Mouse (Mus musculus) ovary, adult 2 months (tissue): ENCODE results near the gene Irs4. TPM values are rescaled to one million over a fixed set of nuclear protein-coding genes. Genes with fewer than 3 reads are reported as not detected.

ENCODE experiments used
- polyA plus RNA-seq: library from polyadenylated mRNA; depleted of rRNA; stranded (reverse); fragments of >200 nt; gene quantifications from 2 replicates; pipeline ENCODE4 v1.2.3, GENCODE M21; 2012; rRNA removed

The Irs4 gene
- 0.07 and 0.10 TPM in 2 replicates for polyA plus RNA-seq

GRCm38 (mm10) chrX:141724937-141725918, at the start of gene Irs4:
Gene Irs4 (minus strand): TSS chrX:141725263.

Other genes with a start within 250 kb of the Irs4 start
- gene Col4a5, start 249.9 kb downstream of the Irs4 start, polyA plus RNA-seq = 16.1 and 18.2 TPM in 2 replicates
- not detected in 2 replicates for gene Gm15294, start 150.0 kb upstream of the Irs4 start, polyA plus RNA-seq